Mouse (Mus musculus) cerebellum, adult 2 months (tissue): Measurements from ENCODE around the gene Zfp638.

Source experiments
- CTCF ChIP-seq: fragments of 200-500 bp; IDR thresholded peaks from 2 replicates; pipeline ENCODE4 v1.5.1; 2011; ENCODE audit warnings: low read depth, mild to moderate bottlenecking, control low read depth, low read length, moderate library complexity, borderline replicate concordance; ENCODE audit not compliant: insufficient read depth
- POLR2A ChIP-seq: fragments of 200-500 bp; IDR thresholded peaks from 2 replicates; pipeline ENCODE4 v1.6.1; 2011; ENCODE audit warnings: low read length, control low read depth, borderline replicate concordance; ENCODE audit not compliant: insufficient read depth

GRCm38 (mm10) chr6:83914720-83915271 is 47.9 kb downstream of the Zfp638 start:
- TF ChIP-seq CTCF: no peak
- no peak for TF ChIP-seq POLR2A
